Mouse (Mus musculus) olfactory bulb, adult 2 months (tissue): ENCODE results near the gene Gemin5. TPM values are rescaled to one million over a fixed set of nuclear protein-coding genes. Genes with fewer than 3 reads are reported as not detected.
"Not testable (repeated sequence)": the region's sequence is repeated elsewhere in the genome, so short reads cannot be mapped to it uniquely, and the experiment has no call there.

Source experiments
- H3K27ac ChIP-seq: fragments of 200-500 bp; 2 replicates; pipeline ENCODE4 v1.5.1; 2012; ENCODE audit warnings: low read depth, low read length; ENCODE audit not compliant: insufficient read depth
- H3K4me1 ChIP-seq: fragments of 200-500 bp; 2 replicates; pipeline ENCODE4 v1.6.1; 2012; ENCODE audit warnings: low read length; ENCODE audit not compliant: control insufficient read depth, insufficient read depth
- H3K4me3 ChIP-seq: fragments of 200-500 bp; 2 replicates; pipeline ENCODE4 v1.5.1; 2012; ENCODE audit warnings: mild to moderate bottlenecking, low read depth, low read length, moderate library complexity; ENCODE audit not compliant: insufficient read depth
- CTCF ChIP-seq: fragments of 200-500 bp; IDR thresholded peaks from 2 replicates; pipeline ENCODE4 v1.5.1; 2012; ENCODE audit warnings: low read depth, mild to moderate bottlenecking, low read length, moderate library complexity; ENCODE audit not compliant: insufficient read depth
- POLR2A ChIP-seq: fragments of 200-500 bp; IDR thresholded peaks from 2 replicates; pipeline ENCODE4 v1.6.1; 2012; ENCODE audit warnings: mild to moderate bottlenecking, low read depth, low read length, moderate library complexity; ENCODE audit not compliant: insufficient read depth
- WGBS: fragments of 180-500 bp; shearing (Covaris S2); methylation state at CpG from one replicate; pipeline ENCODE4 v1.1.7; 2018; 5-methylcytosine and 5-hydroxymethylcytosine counted together
- polyA plus RNA-seq: library from polyadenylated mRNA; stranded (reverse); fragments of >200 nt; gene quantifications from 2 replicates; pipeline ENCODE4 v1.2.4, GENCODE M21; 2012; ENCODE audit warnings: low replicate concordance; ENCODE audit not compliant: missing spikeins, insufficient read depth, insufficient read length

Gene Gemin5
- polyA plus RNA-seq, 1 experiment, result not detected

- H3K27ac ChIP-seq, result no peak overlapping the region
- 92% methylated on average over 7 of the region's 7 CpGs for WGBS
Observed at GRCm38 (mm10) chr11:58180756-58181155, 12.4 kb upstream of the Gemin5 start.

GRCm38 (mm10) chr11:58179986-58180385, 11.6 kb upstream of the Gemin5 start:
- H3K4me1 ChIP-seq, H3K4me3 ChIP-seq, H3K27ac ChIP-seq: not testable (repeated sequence)
- WGBS, result 94% methylated on average over 6 of the region's 6 CpGs

More at GRCm38 (mm10) chr11:58180756-58181155, 12.4 kb upstream of the Gemin5 start:
- H3K4me1 ChIP-seq, result no peaks in the 10 kb centered on the region
- H3K4me3 ChIP-seq, result no peak overlapping the region
- no peak for TF ChIP-seq POLR2A
- TF ChIP-seq CTCF, result no peak

GRCm38 (mm10) chr11:58179563-58179962, 11.2 kb upstream of the Gemin5 start:
- 24% methylated on average over 3 of the region's 3 CpGs for WGBS
- H3K27ac ChIP-seq, result no peak overlapping the region
- TF ChIP-seq POLR2A (no peak), CTCF (no peak)

GRCm38 (mm10) chr11:58171459-58172091, 3.2 kb upstream of the Gemin5 start, which contains the start of gene Mrpl22:
Gene Mrpl22 (plus strand): TSS chr11:58171661.
- H3K4me1 ChIP-seq, result no peaks in the 10 kb centered on the region
- under 1% methylated on average over 34 of the region's 34 CpGs for WGBS
- TF ChIP-seq POLR2A, result peak; percentile 47; the same call in 1 of the 2 replicates
- no peak for TF ChIP-seq CTCF
- peak within 1 kb of the TSS; percentile 65 for H3K4me3 ChIP-seq
- no peak within 1 kb of the TSS for H3K27ac ChIP-seq

More at GRCm38 (mm10) chr11:58179563-58179962, 11.2 kb upstream of the Gemin5 start:
- Histone ChIP-seq H3K4me1 (no peaks in the 10 kb centered on the region), H3K4me3 (no peak overlapping the region)

- no peaks in the 10 kb centered on the region for H3K4me1 ChIP-seq
- no peak overlapping the region for H3K27ac ChIP-seq
- 91% methylated on average over 4 of the region's 4 CpGs for WGBS
- TF ChIP-seq POLR2A (no peak), CTCF (no peak)
- H3K4me3 ChIP-seq, result no peak overlapping the region
Observed at GRCm38 (mm10) chr11:58169666-58170065, 1.3 kb upstream of the Gemin5 start.

- Histone ChIP-seq H3K4me1 (no peaks in the 10 kb centered on the region), H3K4me3 (peak overlapping the region; percentile 81), H3K27ac (no peak overlapping the region)
- TF ChIP-seq POLR2A (no peak), CTCF (no peak)
- WGBS, result 0% methylated on average over 8 of the region's 8 CpGs
Observed at GRCm38 (mm10) chr11:58167822-58168166, 545 bp downstream of the Gemin5 start.

GRCm38 (mm10) chr11:58165072-58165471, 3.3 kb downstream of the Gemin5 start:
- Histone ChIP-seq H3K4me1 (no peaks in the 10 kb centered on the region), H3K27ac (no peak overlapping the region), H3K4me3 (no peak overlapping the region)
- no peak for TF ChIP-seq POLR2A
- no peak for TF ChIP-seq CTCF
- WGBS, result 95% methylated on average over 2 of the region's 2 CpGs

- 89% methylated on average over 3 of the region's 3 CpGs for WGBS
- Histone ChIP-seq H3K27ac (no peak overlapping the region), H3K4me1 (no peaks in the 10 kb centered on the region), H3K4me3 (no peak overlapping the region)
- TF ChIP-seq CTCF, result no peak
Observed at GRCm38 (mm10) chr11:58156871-58157270, 11.5 kb downstream of the Gemin5 start.

- no peak for TF ChIP-seq CTCF
- TF ChIP-seq POLR2A, result no peak
- WGBS, result 91% methylated on average over 9 of the region's 9 CpGs
- H3K27ac ChIP-seq, result no peak overlapping the region
- H3K4me1 ChIP-seq, result no peaks in the 10 kb centered on the region
- no peak overlapping the region for H3K4me3 ChIP-seq
Observed at GRCm38 (mm10) chr11:58155458-58155857, 12.9 kb downstream of the Gemin5 start.

GRCm38 (mm10) chr11:58146241-58146640, 22.1 kb downstream of the Gemin5 start:
- Histone ChIP-seq H3K4me3 (no peak overlapping the region), H3K4me1 (no peaks in the 10 kb centered on the region), H3K27ac (no peak overlapping the region)
- TF ChIP-seq CTCF (no peak), POLR2A (no peak)
- WGBS, result 53% methylated on average over 5 of the region's 5 CpGs
